Mouse (Mus musculus): ENCODE measurements around the gene Akr1d1. TPM values are rescaled to one million over a fixed set of nuclear protein-coding genes. Genes with fewer than 3 reads are reported as not detected.
A peak's percentile ranks its signal among the peaks of the same experiment; 100 is the strongest.

Gene Akr1d1
- polyA plus RNA-seq, 1 experiment from 2014 or later, result not detected

DNA sequence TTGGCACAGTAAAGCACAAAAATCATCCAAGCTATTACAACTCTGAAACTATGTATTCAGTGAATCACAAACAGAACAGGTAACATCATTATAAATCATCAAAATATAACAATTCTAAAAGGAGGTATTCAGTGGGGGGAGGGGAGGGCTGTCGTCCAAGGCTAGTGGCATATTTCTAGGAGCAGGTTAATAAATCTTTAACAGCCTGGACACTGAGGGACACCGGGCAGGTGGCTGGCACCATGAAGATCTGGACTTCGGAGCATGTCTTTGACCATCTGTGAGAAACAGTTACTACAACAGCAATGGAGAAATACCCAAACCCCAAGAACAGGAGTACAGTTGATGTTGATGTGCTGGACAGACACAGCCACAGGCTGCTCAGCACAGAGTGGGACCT lies 11.2 kb downstream of the Akr1d1 start:
- Histone ChIP-seq H3K27me3 (ENCODE audit: control insufficient read depth, insufficient read depth, low read length) (no peaks in the 10 kb centered on the region), H3K36me3 (ENCODE audit: control insufficient read depth, insufficient read depth, low read length) (no peaks in the 10 kb centered on the region), H3K9ac (ENCODE audit: low read depth, low read length) (no peak overlapping the region), H3K4me1 (replicated peaks; ENCODE audit: control insufficient read depth, insufficient read depth, low read length) (no peaks in the 10 kb centered on the region), H3K4me3 (ENCODE audit: low read depth, low read length) (no peak overlapping the region), H3K9me3 (ENCODE audit: control insufficient read depth, low read length) (no peaks in the 10 kb centered on the region), H3K4me2 (replicated peaks; ENCODE audit: low read depth, low read length) (no peak overlapping the region), H3K27ac (ENCODE audit: low read depth, low read length) (no peak overlapping the region)
- WGBS, result 86% methylated on average over 3 of the region's 3 CpGs
- DNase-seq (ENCODE audit: low spot score) (no peak), ATAC-seq (ENCODE audit: low FRiP score) (no peak)

DNA sequence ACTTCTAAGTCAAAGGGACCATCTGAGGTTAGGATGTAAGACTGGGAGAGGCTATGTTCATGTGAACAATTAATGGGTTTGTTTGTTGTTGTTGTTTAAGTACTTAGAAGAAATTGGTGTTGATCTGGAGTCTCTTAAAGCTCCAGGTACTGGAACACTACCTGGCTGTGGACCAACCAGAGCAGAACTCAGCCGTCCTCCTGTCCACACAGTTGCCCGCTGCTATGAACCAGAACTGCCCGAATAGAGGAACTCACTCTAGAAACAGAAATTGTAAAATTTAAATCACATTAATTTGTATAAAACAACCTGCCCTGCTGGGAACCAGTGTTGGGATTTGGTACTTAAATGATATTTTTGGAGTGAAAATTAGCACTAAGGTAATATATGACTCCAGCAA lies 12.2 kb downstream of the Akr1d1 start:
- WGBS, result 94% methylated on average over 3 of the region's 3 CpGs
- H3K9me3 ChIP-seq (ENCODE audit: control insufficient read depth, low read length), result no peaks in the 10 kb centered on the region
- H3K9ac ChIP-seq (ENCODE audit: low read depth, low read length), result no peak overlapping the region
- H3K36me3 ChIP-seq (ENCODE audit: control insufficient read depth, insufficient read depth, low read length), result no peaks in the 10 kb centered on the region
- H3K4me2 ChIP-seq (replicated peaks; ENCODE audit: low read depth, low read length), result no peak overlapping the region
- no peaks in the 10 kb centered on the region for H3K27me3 ChIP-seq (ENCODE audit: control insufficient read depth, insufficient read depth, low read length)
- no peak for ATAC-seq (ENCODE audit: low FRiP score)
- no peak overlapping the region for H3K27ac ChIP-seq (ENCODE audit: low read depth, low read length)
- no peak for DNase-seq (ENCODE audit: low spot score)
- no peak overlapping the region for H3K4me3 ChIP-seq (ENCODE audit: low read depth, low read length)
- no peaks in the 10 kb centered on the region for H3K4me1 ChIP-seq (replicated peaks; ENCODE audit: control insufficient read depth, insufficient read depth, low read length)

DNA sequence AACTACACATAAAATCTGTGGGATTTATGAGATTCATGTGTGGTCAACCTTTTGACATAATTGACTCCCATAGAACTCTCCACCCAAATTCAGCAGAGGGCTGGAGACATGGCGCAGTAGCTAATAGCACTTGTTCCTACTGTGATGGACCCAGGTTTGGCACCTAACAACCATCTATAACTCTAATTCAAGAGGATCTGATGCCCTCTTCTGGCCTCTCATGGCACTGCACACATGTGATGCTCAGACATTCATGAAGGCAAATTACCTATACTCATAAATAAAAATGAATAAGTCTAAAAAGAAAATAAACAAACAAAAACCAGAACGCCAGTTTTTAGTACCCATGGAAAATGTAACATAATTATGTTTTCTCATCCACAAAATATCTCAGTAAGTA lies 22.8 kb downstream of the Akr1d1 start:
- 80% methylated on average over 2 of the region's 2 CpGs for WGBS
- H3K9ac ChIP-seq (ENCODE audit: low read depth, low read length), result no peak overlapping the region
- no peak overlapping the region for H3K4me3 ChIP-seq (ENCODE audit: low read depth, low read length)
- no peaks in the 10 kb centered on the region for H3K27me3 ChIP-seq (ENCODE audit: control insufficient read depth, insufficient read depth, low read length)
- no peaks in the 10 kb centered on the region for H3K4me1 ChIP-seq (replicated peaks; ENCODE audit: control insufficient read depth, insufficient read depth, low read length)
- DNase-seq (ENCODE audit: low spot score) (peak; percentile 42), ATAC-seq (ENCODE audit: low FRiP score) (no peak)
- no peak overlapping the region for H3K4me2 ChIP-seq (replicated peaks; ENCODE audit: low read depth, low read length)
- no peak overlapping the region for H3K27ac ChIP-seq (ENCODE audit: low read depth, low read length)
- H3K9me3 ChIP-seq (ENCODE audit: control insufficient read depth, low read length), result no peaks in the 10 kb centered on the region
- H3K36me3 ChIP-seq (ENCODE audit: control insufficient read depth, insufficient read depth, low read length), result no peaks in the 10 kb centered on the region

DNA sequence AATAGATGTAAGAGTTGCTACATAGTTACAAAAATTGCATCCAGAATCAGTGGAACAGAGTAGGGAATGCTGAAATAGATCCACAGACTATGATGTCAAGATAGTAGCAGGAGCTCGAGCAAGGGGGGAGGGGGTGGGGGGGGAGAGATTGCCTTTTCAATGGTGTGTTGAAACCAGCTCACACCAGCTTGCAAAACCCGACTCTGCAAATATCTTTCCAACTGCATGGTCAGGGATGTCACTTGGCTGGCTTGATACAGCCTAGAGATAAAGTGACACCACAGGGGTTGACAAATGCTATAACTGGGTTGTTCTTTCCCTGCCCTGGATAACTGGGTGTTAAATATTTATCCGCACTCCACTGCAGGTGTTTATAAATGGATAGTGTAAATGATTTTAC lies 24.0 kb downstream of the Akr1d1 start:
- WGBS, result 76% methylated on average over 3 of the region's 3 CpGs
- Histone ChIP-seq H3K4me1 (replicated peaks; ENCODE audit: control insufficient read depth, insufficient read depth, low read length) (no peaks in the 10 kb centered on the region), H3K4me3 (ENCODE audit: low read depth, low read length) (no peak overlapping the region), H3K9ac (ENCODE audit: low read depth, low read length) (no peak overlapping the region), H3K27ac (ENCODE audit: low read depth, low read length) (no peak overlapping the region), H3K36me3 (ENCODE audit: control insufficient read depth, insufficient read depth, low read length) (no peaks in the 10 kb centered on the region), H3K4me2 (replicated peaks; ENCODE audit: low read depth, low read length) (no peak overlapping the region), H3K27me3 (ENCODE audit: control insufficient read depth, insufficient read depth, low read length) (no peaks in the 10 kb centered on the region), H3K9me3 (ENCODE audit: control insufficient read depth, low read length) (no peaks in the 10 kb centered on the region)
- DNase-seq (ENCODE audit: low spot score), result no peak
- no peak for ATAC-seq (ENCODE audit: low FRiP score)

DNA sequence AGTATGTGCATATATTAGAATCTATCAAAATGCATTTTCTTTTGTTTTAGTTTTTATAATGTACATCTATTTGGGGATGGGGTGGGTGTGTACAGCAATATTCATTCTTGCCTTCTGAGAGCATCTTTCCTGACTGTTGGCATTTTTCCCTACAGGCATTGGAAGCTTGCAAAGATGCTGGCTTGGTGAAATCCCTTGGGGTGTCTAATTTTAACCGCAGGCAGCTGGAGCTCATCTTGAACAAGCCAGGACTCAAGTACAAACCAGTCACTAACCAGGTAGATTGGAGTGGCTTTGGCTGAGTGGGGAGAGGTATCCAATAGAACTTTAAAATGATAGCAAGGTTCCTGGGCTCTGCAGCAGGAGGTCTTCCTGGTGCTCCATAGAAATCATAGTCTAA lies 24.4 kb downstream of the Akr1d1 start:
- H3K4me3 ChIP-seq (ENCODE audit: low read depth, low read length), result no peak overlapping the region
- DNase-seq (ENCODE audit: low spot score) (no peak), ATAC-seq (ENCODE audit: low FRiP score) (no peak)
- 85% methylated on average over 1 of the region's 1 CpGs for WGBS
- H3K27me3 ChIP-seq (ENCODE audit: control insufficient read depth, insufficient read depth, low read length), result no peaks in the 10 kb centered on the region
- no peaks in the 10 kb centered on the region for H3K36me3 ChIP-seq (ENCODE audit: control insufficient read depth, insufficient read depth, low read length)
- no peak overlapping the region for H3K27ac ChIP-seq (ENCODE audit: low read depth, low read length)
- no peak overlapping the region for H3K9ac ChIP-seq (ENCODE audit: low read depth, low read length)
- no peaks in the 10 kb centered on the region for H3K4me1 ChIP-seq (replicated peaks; ENCODE audit: control insufficient read depth, insufficient read depth, low read length)
- H3K9me3 ChIP-seq (ENCODE audit: control insufficient read depth, low read length), result no peaks in the 10 kb centered on the region
- no peak overlapping the region for H3K4me2 ChIP-seq (replicated peaks; ENCODE audit: low read depth, low read length)

DNA sequence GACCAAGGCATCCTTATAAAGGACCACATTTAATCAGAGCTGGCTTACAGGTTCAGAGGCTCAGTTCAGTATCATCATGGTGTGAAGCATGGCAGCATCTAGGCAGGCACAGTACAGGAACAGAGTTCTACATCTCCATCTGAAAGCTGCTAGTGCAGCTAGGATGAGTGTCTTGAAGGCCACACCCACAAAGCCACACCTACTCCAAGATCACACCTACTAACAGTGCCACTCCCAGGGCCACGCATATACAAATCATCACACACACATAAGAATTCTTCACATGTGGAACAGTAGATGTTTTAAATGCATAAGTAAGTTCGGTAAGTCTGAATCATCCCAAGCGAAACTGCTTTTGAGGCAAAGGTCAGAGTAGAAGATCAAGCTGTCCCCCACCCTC lies 33.9 kb downstream of the Akr1d1 start:
- Histone ChIP-seq H3K4me2 (replicated peaks; ENCODE audit: low read depth, low read length) (no peak overlapping the region), H3K4me3 (ENCODE audit: low read depth, low read length) (no peak overlapping the region), H3K9ac (ENCODE audit: low read depth, low read length) (no peak overlapping the region), H3K27ac (ENCODE audit: low read depth, low read length) (no peak overlapping the region), H3K4me1 (replicated peaks; ENCODE audit: control insufficient read depth, insufficient read depth, low read length) (no peaks in the 10 kb centered on the region), H3K9me3 (ENCODE audit: control insufficient read depth, low read length) (no peaks in the 10 kb centered on the region), H3K27me3 (ENCODE audit: control insufficient read depth, insufficient read depth, low read length) (no peaks in the 10 kb centered on the region), H3K36me3 (ENCODE audit: control insufficient read depth, insufficient read depth, low read length) (no peaks in the 10 kb centered on the region)
- WGBS, result 84% methylated on average over 3 of the region's 3 CpGs
- DNase-seq (ENCODE audit: low spot score), result no peak
- no peak for ATAC-seq (ENCODE audit: low FRiP score)

DNA sequence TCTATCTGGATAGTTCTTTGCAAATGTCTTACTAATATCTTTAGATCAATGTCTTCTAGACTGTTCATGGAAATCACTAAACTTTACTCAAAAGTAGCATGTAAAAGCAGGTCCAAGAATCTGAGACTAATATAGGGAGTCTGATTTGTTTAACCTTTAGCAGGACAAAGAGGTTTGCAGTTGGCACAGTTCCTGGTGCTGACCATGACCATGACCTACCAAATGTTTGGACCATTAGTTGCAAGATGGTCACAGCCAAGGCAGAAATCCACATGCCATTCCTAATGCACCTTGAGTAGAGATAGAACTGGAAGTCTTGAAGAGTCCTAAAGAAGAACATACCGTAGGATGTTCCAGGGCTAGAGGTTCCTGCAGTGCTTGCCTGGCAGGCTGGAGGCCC lies 37.4 kb downstream of the Akr1d1 start:
- no peak overlapping the region for H3K4me3 ChIP-seq (ENCODE audit: low read depth, low read length)
- no peaks in the 10 kb centered on the region for H3K4me1 ChIP-seq (replicated peaks; ENCODE audit: control insufficient read depth, insufficient read depth, low read length)
- no peak for ATAC-seq (ENCODE audit: low FRiP score)
- DNase-seq (ENCODE audit: low spot score), result no peak
- WGBS, result 86% methylated on average over 1 of the region's 1 CpGs
- no peaks in the 10 kb centered on the region for H3K9me3 ChIP-seq (ENCODE audit: control insufficient read depth, low read length)
- H3K4me2 ChIP-seq (replicated peaks; ENCODE audit: low read depth, low read length), result no peak overlapping the region
- no peaks in the 10 kb centered on the region for H3K27me3 ChIP-seq (ENCODE audit: control insufficient read depth, insufficient read depth, low read length)
- no peak overlapping the region for H3K27ac ChIP-seq (ENCODE audit: low read depth, low read length)
- no peak overlapping the region for H3K9ac ChIP-seq (ENCODE audit: low read depth, low read length)
- no peaks in the 10 kb centered on the region for H3K36me3 ChIP-seq (ENCODE audit: control insufficient read depth, insufficient read depth, low read length)

DNA sequence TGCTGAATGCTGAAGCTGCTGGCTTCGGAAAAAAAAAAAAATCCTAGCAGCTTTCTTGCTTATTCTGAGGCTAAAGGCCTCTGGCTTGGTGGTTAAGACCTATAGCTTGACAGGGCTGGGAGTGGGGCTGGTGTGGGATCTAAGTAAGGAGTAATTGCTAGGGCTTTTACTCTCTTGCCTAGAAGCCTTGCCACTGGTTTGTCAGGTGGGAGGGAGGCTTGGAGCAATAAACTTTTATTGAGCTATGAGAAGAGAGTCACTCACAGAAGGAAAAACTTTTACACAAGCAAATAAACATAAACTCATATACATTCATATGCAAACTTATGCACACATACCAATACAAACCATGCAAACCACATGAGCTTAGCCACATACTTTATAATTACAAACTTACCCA lies 42.0 kb downstream of the Akr1d1 start:
- H3K4me2 ChIP-seq (replicated peaks; ENCODE audit: low read depth, low read length), result no peak overlapping the region
- no peaks in the 10 kb centered on the region for H3K4me1 ChIP-seq (replicated peaks; ENCODE audit: control insufficient read depth, insufficient read depth, low read length)
- ATAC-seq (ENCODE audit: low FRiP score) (no peak), DNase-seq (ENCODE audit: low spot score) (no peak)
- no peak overlapping the region for H3K27ac ChIP-seq (ENCODE audit: low read depth, low read length)
- H3K36me3 ChIP-seq (ENCODE audit: control insufficient read depth, insufficient read depth, low read length), result no peaks in the 10 kb centered on the region
- H3K27me3 ChIP-seq (ENCODE audit: control insufficient read depth, insufficient read depth, low read length), result no peaks in the 10 kb centered on the region
- H3K9ac ChIP-seq (ENCODE audit: low read depth, low read length), result no peak overlapping the region
- H3K9me3 ChIP-seq (ENCODE audit: control insufficient read depth, low read length), result no peaks in the 10 kb centered on the region
- WGBS, result 71% methylated on average over 1 of the region's 1 CpGs
- no peak overlapping the region for H3K4me3 ChIP-seq (ENCODE audit: low read depth, low read length)

DNA sequence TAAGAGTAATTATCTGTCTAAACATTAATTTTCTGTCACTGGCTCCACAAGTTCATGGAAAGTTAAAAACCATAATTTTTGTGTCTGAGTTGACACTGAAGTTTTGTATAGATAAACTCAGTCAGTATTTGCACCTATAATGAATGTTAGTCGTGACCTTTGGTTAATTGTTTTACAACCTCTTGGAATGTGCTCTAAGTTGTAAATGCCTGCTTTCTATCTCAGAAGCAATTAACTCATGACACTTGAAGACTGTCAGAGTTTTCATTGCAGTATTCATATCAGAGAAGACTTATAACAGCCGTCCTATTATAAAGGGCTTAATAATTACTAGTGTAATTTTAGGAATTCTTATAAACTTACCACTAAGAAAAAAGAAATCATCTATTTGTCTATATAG lies 43.0 kb downstream of the Akr1d1 start:
- H3K9me3 ChIP-seq (ENCODE audit: control insufficient read depth, low read length), result no peaks in the 10 kb centered on the region
- no peak overlapping the region for H3K4me2 ChIP-seq (replicated peaks; ENCODE audit: low read depth, low read length)
- no peak overlapping the region for H3K4me3 ChIP-seq (ENCODE audit: low read depth, low read length)
- no peak overlapping the region for H3K27ac ChIP-seq (ENCODE audit: low read depth, low read length)
- 72% methylated on average over 2 of the region's 2 CpGs for WGBS
- H3K4me1 ChIP-seq (replicated peaks; ENCODE audit: control insufficient read depth, insufficient read depth, low read length), result no peaks in the 10 kb centered on the region
- H3K27me3 ChIP-seq (ENCODE audit: control insufficient read depth, insufficient read depth, low read length), result no peaks in the 10 kb centered on the region
- no peak overlapping the region for H3K9ac ChIP-seq (ENCODE audit: low read depth, low read length)
- DNase-seq (ENCODE audit: low spot score) (no peak), ATAC-seq (ENCODE audit: low FRiP score) (no peak)
- no peaks in the 10 kb centered on the region for H3K36me3 ChIP-seq (ENCODE audit: control insufficient read depth, insufficient read depth, low read length)

Measured in hindbrain, embryonic 11.5 days (tissue).